Mouse (Mus musculus) embryonic facial prominence, embryonic 12.5 days (tissue): ENCODE results near the gene Gm28053. TPM values are rescaled to one million over a fixed set of nuclear protein-coding genes. Genes with fewer than 3 reads are reported as not detected.
A peak's percentile ranks its signal among the peaks of the same experiment; 100 is the strongest.

Experiments used
- ATAC-seq: fragments of 200-750 bp; cut with Nextera tagmentation; 2 replicates; pipeline ENCODE4 v1.8.0; 2017; ENCODE audit not compliant: insufficient number of reproducible peaks, insufficient read depth, low FRiP score, low TSS enrichment
- H3K27ac ChIP-seq: fragments of 300-500 bp; sonication (generic); 2 replicates; pipeline ENCODE4 v1.5.1; 2016; ENCODE audit warnings: mild to moderate bottlenecking
- H3K27me3 ChIP-seq: fragments of 300-500 bp; sonication (generic); 2 replicates; pipeline ENCODE4 v1.6.1; 2016; ENCODE audit warnings: mild to moderate bottlenecking, moderate library complexity
- H3K36me3 ChIP-seq: fragments of 300-500 bp; sonication (generic); 2 replicates; pipeline ENCODE4 v1.6.1; 2016; ENCODE audit warnings: mild to moderate bottlenecking
- H3K4me1 ChIP-seq: fragments of 300-500 bp; sonication (generic); 2 replicates; pipeline ENCODE4 v1.6.1; 2016
- H3K4me2 ChIP-seq: fragments of 300-500 bp; sonication (generic); replicated peaks from 2 replicates; pipeline ENCODE4 v1.6.1; 2016; ENCODE audit warnings: mild to moderate bottlenecking, moderate library complexity
- H3K4me3 ChIP-seq: fragments of 300-500 bp; sonication (generic); 2 replicates; pipeline ENCODE4 v1.5.1; 2016; ENCODE audit warnings: mild to moderate bottlenecking
- H3K9ac ChIP-seq: fragments of 300-500 bp; sonication (generic); 2 replicates; pipeline ENCODE4 v1.6.1; 2016; ENCODE audit warnings: mild to moderate bottlenecking, moderate library complexity
- H3K9me3 ChIP-seq: fragments of 300-500 bp; sonication (generic); 2 replicates; pipeline ENCODE4 v1.6.1; 2016; ENCODE audit warnings: mild to moderate bottlenecking, moderate library complexity
- WGBS: fragments of 180-500 bp; shearing (Covaris S2); methylation state at CpG from one replicate; pipeline ENCODE4 v1.1.7; 2016; 5-methylcytosine and 5-hydroxymethylcytosine counted together
- polyA plus RNA-seq: library from polyadenylated mRNA; unstranded; fragments of >200 nt; fragmentation: Nextera tagmentation; extraction: Ambion mirVana; gene quantifications from 2 replicates; pipeline ENCODE4 v1.2.1, GENCODE M21; 2016

The Gm28053 gene
- polyA plus RNA-seq, 1 experiment from 2014 or later = not detected

DNA sequence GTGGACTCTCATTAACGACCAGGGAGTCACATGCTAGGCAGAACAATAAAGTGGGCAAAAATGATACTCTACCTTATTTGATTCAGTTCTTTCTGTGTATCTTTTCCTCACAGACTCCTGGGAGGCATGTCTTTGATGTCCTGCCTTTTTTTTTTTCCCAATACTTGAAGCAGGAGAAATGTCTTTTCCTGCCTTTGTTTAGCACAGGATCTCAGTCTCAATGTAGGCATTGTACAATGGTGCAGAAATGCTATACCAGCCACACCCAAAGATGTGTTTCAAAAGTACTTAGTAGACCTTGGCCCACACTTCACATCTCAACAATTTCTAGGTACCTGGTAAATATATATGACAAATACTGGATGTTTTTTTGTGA lies 20.9 kb upstream of the Gm28053 start:
- Histone ChIP-seq H3K4me2 (no peak overlapping the region), H3K4me3 (no peak overlapping the region), H3K4me1 (no peaks in the 10 kb centered on the region), H3K27ac (no peak overlapping the region), H3K27me3 (no peaks in the 10 kb centered on the region), H3K9me3 (no peaks in the 10 kb centered on the region), H3K36me3 (no peaks in the 10 kb centered on the region), H3K9ac (no peak overlapping the region)
- no peak for ATAC-seq
- 56% methylated on average over 1 of the region's 1 CpGs for WGBS

DNA sequence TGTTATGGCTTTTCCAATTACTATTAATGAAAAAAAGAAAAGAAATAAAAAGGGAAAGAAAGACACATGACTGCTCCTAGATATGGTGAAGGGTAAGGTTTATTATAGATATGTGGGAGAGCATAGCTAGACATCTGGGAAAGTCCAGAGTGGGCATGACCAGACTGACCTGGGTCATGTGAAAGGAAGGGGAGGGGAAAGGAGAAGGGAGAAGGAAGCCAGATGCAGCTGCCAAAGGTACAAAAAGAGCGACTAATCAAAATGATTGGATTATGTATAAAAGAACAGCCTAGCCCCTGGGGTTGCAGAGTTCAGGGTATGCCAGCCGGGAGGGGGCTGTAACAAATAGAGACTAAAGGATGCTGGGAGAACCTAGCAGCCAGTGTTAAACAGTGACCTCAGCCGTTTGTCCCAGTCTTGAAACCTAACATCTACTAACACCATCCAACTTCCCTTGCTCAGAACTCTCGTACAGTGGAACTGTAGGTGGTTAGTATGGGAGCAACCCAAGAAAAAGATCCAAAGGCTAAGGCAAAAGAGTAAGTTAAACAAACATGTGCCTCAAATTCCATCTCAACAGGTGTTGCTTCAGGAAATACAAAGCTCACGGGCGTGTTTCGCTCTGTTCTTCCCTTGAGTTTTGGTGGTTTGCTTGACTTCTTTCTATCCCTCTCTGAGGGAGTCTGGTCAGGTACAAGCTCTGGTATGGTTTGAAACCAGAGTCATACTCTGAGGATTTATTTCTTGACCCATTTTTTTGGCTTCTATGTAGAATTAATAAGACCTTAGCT lies 20.1 kb upstream of the Gm28053 start:
- H3K9ac ChIP-seq = no peak overlapping the region

DNA sequence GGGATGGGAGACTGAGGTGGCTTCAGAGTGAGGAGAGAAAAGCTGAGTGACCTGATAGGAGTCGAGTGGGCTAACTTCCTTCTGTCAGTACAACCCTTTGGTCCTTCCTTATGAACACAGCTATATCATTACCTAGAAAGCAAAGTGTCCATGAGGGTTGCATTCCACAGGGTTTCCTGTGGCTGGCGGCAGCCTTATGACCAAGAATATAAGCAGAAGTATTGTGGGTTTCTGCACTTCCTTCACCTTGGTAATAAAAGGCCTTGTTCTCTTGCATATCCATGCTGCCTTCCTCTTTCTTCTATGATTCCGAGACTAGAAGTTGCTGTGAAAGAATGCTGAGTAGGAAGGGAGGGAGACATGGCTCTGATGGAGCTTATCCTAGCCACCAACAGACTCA lies 19.5 kb upstream of the Gm28053 start:
- no peak for ATAC-seq
- H3K4me3 ChIP-seq = no peak overlapping the region
- H3K36me3 ChIP-seq = no peaks in the 10 kb centered on the region
- 77% methylated on average over 3 of the region's 3 CpGs for whole genome bisulfite sequencing
- no peaks in the 10 kb centered on the region for H3K4me1 ChIP-seq
- no peak overlapping the region for H3K4me2 ChIP-seq
- no peak overlapping the region for H3K9ac ChIP-seq
- H3K9me3 ChIP-seq = no peaks in the 10 kb centered on the region
- no peaks in the 10 kb centered on the region for H3K27me3 ChIP-seq
- no peak overlapping the region for H3K27ac ChIP-seq

More for the DNA sequence above, 20.1 kb upstream of the Gm28053 start:
- no peaks in the 10 kb centered on the region for H3K36me3 ChIP-seq
- no peak for ATAC-seq
- H3K4me1 ChIP-seq = no peaks in the 10 kb centered on the region
- no peak overlapping the region for H3K27ac ChIP-seq
- H3K9me3 ChIP-seq = no peaks in the 10 kb centered on the region
- no peak overlapping the region for H3K4me3 ChIP-seq
- WGBS = 79% methylated on average over 7 of the region's 7 CpGs
- no peak overlapping the region for H3K4me2 ChIP-seq
- no peaks in the 10 kb centered on the region for H3K27me3 ChIP-seq

DNA sequence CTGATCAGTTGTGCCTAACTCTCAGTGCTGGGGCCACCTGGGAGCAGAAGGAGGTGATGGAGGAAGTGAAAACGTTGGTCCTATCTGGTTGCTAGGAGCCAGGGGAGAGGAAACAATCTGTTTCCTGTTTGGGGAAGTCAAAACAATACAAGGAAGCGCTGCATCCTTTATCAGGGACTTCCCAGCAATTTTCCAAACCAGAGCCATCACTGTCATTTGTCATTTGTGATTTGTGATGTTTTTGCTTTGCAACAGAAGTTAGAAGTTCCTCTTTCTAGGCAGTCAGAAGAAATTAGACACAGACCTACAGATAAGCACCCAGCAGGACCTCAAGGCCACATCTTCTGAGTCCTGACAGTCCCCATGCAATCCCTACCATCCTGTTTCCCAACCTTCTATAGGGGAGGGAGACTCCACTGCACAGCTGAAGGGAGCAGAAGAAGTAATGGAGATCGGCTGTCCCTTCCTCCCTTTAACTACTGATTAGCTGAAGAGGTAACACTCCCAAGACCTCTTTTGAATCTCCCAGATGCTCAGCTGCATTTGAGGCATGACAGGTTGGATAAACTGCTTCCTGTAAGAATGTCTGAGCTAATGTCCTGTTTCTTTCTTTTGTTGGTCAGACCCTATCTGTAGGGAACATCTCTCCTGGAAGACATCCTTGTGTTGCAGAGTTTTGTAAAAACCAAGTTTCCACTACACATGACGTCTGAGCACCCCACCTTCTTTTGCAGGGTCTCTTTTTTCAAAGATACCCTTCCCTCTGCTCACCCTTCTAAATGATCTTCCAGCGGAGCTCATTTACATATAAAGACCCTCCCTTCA lies 17.9 kb upstream of the Gm28053 start:
- Histone ChIP-seq H3K27ac (no peak overlapping the region), H3K4me1 (no peaks in the 10 kb centered on the region), H3K4me3 (no peak overlapping the region), H3K9me3 (no peaks in the 10 kb centered on the region), H3K36me3 (no peaks in the 10 kb centered on the region), H3K4me2 (no peak overlapping the region), H3K9ac (no peak overlapping the region), H3K27me3 (no peaks in the 10 kb centered on the region)
- no peak for ATAC-seq
- WGBS = 56% methylated on average over 5 of the region's 5 CpGs

DNA sequence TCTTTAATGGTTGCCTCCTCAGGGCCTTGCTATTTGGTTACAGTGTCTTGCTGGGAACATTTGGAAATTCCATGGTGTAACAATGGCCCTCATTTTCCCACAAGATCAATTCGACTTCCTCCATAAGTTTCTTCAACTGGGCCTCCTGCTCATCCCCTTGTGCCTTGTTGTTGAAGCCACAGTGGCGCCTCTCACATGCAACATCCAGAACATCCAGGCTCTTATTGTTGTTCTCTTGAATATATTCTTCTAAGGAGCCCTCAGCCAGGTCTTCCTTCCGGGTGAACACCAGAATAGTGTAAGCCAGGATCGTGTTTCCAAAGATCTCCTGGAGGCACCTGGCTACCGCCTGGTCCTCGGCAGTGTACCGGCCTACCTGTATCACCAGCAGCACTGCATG lies 16.3 kb upstream of the Gm28053 start:
- 77% methylated on average over 7 of the region's 7 CpGs for WGBS
- no peaks in the 10 kb centered on the region for H3K4me1 ChIP-seq
- H3K27ac ChIP-seq = no peak overlapping the region
- no peaks in the 10 kb centered on the region for H3K9me3 ChIP-seq
- no peaks in the 10 kb centered on the region for H3K36me3 ChIP-seq
- no peak overlapping the region for H3K4me3 ChIP-seq
- no peak overlapping the region for H3K4me2 ChIP-seq
- no peaks in the 10 kb centered on the region for H3K27me3 ChIP-seq
- no peak for ATAC-seq
- H3K9ac ChIP-seq = no peak overlapping the region

DNA sequence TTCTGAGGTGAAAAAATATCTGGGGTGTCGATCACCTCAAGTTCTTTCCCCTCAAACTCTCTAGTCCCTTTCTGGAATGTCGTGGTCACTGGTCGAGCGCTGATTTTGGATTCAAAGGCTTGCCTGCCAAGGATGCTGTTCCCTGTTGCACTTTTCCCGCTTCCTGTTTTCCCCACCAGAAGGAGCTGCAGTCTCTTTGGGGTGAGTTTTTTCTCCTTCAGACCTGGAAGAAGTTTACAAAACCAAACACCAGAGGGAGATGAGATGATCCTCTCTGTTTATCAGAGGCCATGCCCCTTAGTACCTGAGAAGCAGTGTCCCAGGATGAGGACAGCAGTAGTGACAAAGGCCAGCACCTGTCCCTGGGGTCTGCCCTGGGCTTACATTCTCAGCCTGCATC lies 15.8 kb upstream of the Gm28053 start:
- Histone ChIP-seq H3K9ac (no peak overlapping the region), H3K27ac (no peak overlapping the region), H3K27me3 (no peaks in the 10 kb centered on the region), H3K9me3 (no peaks in the 10 kb centered on the region), H3K36me3 (no peaks in the 10 kb centered on the region), H3K4me1 (no peaks in the 10 kb centered on the region), H3K4me2 (no peak overlapping the region), H3K4me3 (no peak overlapping the region)
- no peak for ATAC-seq
- 68% methylated on average over 5 of the region's 5 CpGs for WGBS

DNA sequence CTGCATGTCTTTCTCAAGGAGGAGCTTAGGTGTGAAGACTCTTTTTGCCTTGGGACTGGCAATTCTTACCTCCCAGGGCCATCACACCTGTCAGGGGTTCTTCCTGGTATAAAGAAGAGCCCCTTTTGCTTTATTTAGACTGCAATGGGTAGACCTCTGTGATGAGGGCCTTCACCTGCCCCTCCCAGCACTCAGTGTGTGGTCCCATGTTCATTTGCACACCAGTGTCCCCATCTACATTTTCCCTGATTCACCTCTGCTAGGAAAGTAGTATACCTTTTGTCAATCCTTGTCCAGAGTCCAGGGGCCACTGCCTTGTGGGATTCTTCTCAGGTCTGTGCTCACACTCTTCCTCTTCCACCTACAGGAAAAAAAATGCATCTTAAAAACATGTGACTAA lies 14.3 kb upstream of the Gm28053 start:
- no peaks in the 10 kb centered on the region for H3K9me3 ChIP-seq
- no peaks in the 10 kb centered on the region for H3K27me3 ChIP-seq
- no peak overlapping the region for H3K9ac ChIP-seq
- H3K36me3 ChIP-seq = no peaks in the 10 kb centered on the region
- peaks cover 6% of the 10 kb centered on the region; the same call in 1 of the 2 replicates for H3K4me1 ChIP-seq
- ATAC-seq = no peak
- H3K4me3 ChIP-seq = no peak overlapping the region
- H3K4me2 ChIP-seq = no peak overlapping the region
- no peak overlapping the region for H3K27ac ChIP-seq

DNA sequence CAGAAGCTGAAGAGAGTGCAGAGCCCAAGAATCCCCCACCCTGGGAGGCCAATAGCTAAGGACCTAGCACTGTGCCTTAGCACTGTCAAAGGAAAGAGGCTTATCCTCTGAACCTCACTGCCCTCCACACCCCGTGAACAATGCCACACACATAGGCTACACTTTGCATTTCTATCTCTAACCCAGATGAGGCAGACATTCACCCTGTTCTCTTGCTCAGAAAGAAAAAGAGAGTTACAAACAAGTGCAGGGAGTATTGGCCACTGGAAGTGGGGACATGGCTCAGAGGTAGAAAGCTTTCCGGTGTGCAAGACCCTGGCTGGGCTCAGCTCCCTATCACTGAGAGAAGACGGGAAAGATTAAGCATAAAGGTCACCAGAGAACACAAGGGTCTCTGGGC lies 12.3 kb upstream of the Gm28053 start:
- Histone ChIP-seq H3K4me2 (no peak overlapping the region), H3K4me3 (no peak overlapping the region), H3K27ac (no peak overlapping the region), H3K9me3 (no peaks in the 10 kb centered on the region), H3K27me3 (no peaks in the 10 kb centered on the region), H3K4me1 (peaks cover 6% of the 10 kb centered on the region; the same call in 1 of the 2 replicates), H3K9ac (no peak overlapping the region), H3K36me3 (no peaks in the 10 kb centered on the region)
- ATAC-seq = no peak
- WGBS = 49% methylated on average over 3 of the region's 3 CpGs

DNA sequence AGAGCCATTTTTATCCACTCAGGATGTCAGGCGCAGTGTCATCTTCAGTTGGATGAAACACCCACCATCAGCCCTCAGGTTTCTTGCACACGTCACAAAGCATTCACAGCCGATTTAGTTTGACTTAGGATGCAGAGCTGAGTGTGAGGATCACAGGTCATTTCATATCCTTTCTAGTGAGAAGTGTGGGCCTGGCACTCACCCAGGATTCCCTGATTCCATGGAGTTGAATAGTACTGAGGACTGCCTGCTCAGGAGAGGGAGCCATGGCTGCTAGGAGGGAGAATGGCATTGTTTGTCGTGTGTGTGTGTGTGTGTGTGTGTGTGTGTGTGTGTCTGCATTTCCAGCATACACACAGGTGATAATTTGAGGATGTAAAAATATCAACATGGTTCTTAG lies 1.9 kb downstream of the Gm28053 start:
- H3K9me3 ChIP-seq = no peaks in the 10 kb centered on the region
- WGBS = 80% methylated on average over 4 of the region's 4 CpGs
- H3K4me1 ChIP-seq = no peaks in the 10 kb centered on the region
- H3K36me3 ChIP-seq = no peaks in the 10 kb centered on the region
- H3K4me2 ChIP-seq = no peak overlapping the region
- no peak overlapping the region for H3K27ac ChIP-seq
- no peak overlapping the region for H3K4me3 ChIP-seq
- no peak for ATAC-seq
- no peak overlapping the region for H3K9ac ChIP-seq
- H3K27me3 ChIP-seq = no peaks in the 10 kb centered on the region

DNA sequence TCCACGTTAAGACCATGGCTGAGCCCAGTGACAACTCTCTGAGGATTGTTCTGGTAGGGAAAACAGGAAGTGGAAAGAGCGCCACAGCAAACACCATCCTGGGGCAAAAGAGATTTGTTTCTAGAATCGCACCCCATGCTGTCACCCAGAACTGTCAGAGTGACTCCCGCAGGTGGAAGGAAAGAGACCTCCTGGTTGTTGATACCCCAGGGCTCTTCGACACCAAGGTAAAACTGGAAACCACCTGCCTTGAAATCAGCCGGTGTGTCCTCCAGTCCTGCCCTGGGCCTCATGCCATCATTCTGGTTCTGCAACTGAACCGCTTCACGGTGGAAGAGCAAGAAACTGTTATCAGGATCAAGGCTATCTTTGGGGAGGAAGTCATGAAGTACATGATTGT lies 5.1 kb downstream of the Gm28053 start:
- 86% methylated on average over 8 of the region's 8 CpGs for WGBS

DNA sequence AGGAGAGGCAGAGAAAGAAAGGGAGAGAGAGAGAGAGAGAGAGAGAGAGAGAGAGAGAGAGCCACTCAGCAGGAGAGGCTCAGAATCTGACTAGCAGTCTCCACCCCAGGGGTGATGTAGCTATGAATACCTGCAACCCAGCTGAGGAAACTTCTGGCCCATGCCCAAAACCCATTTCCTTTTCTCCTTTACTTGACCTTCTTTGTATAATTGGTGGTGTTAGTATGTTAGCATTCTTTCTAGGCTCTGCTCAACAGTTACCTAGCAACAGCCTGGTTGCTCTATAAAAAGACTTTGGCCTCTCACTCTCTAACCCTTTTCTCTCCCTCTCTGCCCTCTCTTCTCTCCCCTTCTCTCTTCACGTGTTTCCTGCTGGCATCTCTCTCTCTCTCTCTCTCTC lies 7.1 kb downstream of the Gm28053 start:
- H3K27ac ChIP-seq = no peak overlapping the region
- WGBS = 0% methylated on average over 1 of the region's 1 CpGs
- H3K9ac ChIP-seq = no peak overlapping the region
- H3K4me2 ChIP-seq = no peak overlapping the region
- peak; percentile 15; the same call in 1 of the 2 replicates for ATAC-seq
- no peaks in the 10 kb centered on the region for H3K36me3 ChIP-seq
- no peaks in the 10 kb centered on the region for H3K27me3 ChIP-seq
- no peaks in the 10 kb centered on the region for H3K9me3 ChIP-seq
- no peak overlapping the region for H3K4me3 ChIP-seq
- H3K4me1 ChIP-seq = no peaks in the 10 kb centered on the region; the same call in 1 of the 2 replicates

More for the DNA sequence above, 5.1 kb downstream of the Gm28053 start:
- no peak overlapping the region for H3K4me3 ChIP-seq
- no peaks in the 10 kb centered on the region for H3K27me3 ChIP-seq
- no peak for ATAC-seq
- no peaks in the 10 kb centered on the region for H3K36me3 ChIP-seq
- H3K27ac ChIP-seq = no peak overlapping the region
- no peaks in the 10 kb centered on the region for H3K9me3 ChIP-seq
- no peaks in the 10 kb centered on the region; the same call in 1 of the 2 replicates for H3K4me1 ChIP-seq
- H3K9ac ChIP-seq = no peak overlapping the region
- no peak overlapping the region for H3K4me2 ChIP-seq

DNA sequence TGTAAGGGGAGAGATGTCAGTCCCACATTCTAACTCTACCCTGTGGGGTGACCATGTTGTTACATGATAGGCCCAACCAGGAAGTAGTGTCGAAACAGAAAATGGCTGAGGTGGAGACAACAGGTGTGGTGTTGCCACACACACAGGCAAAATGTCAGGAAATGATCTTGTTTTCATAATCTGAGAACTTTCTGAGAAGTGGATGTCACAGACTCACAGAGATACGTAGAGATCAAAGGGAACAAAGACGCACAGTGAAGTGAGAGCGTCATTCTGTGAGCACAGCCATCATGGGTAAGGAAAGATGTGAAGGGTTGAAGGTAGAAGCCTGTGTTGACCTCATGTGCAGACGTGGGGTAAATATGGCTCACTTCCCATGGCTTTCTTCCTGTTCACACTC lies 9.4 kb downstream of the Gm28053 start:
- ATAC-seq = no peak
- Histone ChIP-seq H3K27me3 (no peaks in the 10 kb centered on the region), H3K36me3 (no peaks in the 10 kb centered on the region), H3K4me3 (no peak overlapping the region), H3K9me3 (no peaks in the 10 kb centered on the region), H3K4me2 (no peak overlapping the region), H3K27ac (no peak overlapping the region), H3K4me1 (no peaks in the 10 kb centered on the region; the same call in 1 of the 2 replicates), H3K9ac (no peak overlapping the region)
- 87% methylated on average over 5 of the region's 5 CpGs for WGBS
